Mouse (Mus musculus): ENCODE measurements at regions not wholly inside any gene's neighbourhood (a gene's known extent, or its start where the extent isn't known, plus 50 kb on each side); places are given as distances from the start of the nearest gene placed in this dataset.

DNA sequence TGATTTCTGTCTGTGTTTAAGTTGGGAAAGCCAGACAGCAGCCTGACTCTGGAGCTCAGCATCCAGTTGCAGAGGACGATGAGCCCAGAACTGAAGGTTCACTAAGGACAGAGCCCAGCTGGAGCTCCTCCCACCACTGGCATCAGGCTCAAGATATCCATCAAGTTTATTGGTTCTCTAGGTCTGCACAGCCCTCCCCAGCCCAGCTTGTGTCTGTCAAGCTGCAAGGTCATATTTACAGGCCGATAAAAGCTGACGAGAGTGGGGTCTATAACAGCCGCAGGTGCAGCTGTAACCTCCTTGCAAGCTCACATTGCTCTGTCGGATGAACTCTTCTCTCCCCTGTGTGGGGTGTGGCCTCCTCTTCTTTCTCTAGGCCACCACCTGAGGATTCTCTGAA is 184.3 kb downstream of the Ajap1 start:
- 84% methylated on average over 5 of the region's 5 CpGs for WGBS
- no peak for ATAC-seq (ENCODE audit: low FRiP score)

DNA sequence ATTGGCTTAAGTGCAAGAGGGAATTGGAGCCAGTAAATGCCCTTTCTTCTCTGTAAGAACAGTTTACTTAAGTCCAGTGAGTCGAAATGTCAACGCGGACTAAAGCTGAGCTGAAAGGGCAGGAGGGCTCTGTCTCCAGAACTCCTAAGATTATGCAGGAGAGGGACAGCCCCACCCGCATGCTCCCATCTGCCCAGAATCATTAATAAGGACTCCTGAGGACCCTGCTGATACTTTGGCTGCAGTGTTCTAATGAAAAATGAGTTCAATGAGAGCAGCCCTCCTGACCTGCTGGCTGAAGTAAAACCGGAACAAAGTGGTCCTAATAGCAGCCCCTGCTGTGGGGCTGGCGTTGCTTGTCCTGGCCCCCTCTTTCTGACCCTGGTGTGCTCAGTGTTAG is 187.8 kb downstream of the Ajap1 start:
- H3K4me1 ChIP-seq (replicated peaks; ENCODE audit: control insufficient read depth, insufficient read depth, low read length): peaks cover 5% of the 10 kb centered on the region; the same call in 1 of the 2 replicates
- H3K27me3 ChIP-seq (ENCODE audit: control insufficient read depth, insufficient read depth, low read length): no peaks in the 10 kb centered on the region
- H3K4me3 ChIP-seq (ENCODE audit: low read depth, low read length): no peak overlapping the region
- WGBS: 30% methylated on average over 6 of the region's 6 CpGs
- ATAC-seq (ENCODE audit: low FRiP score) (no peak), DNase-seq (ENCODE audit: low spot score) (no peak)
- H3K4me2 ChIP-seq (replicated peaks; ENCODE audit: low read depth, low read length): no peak overlapping the region
- H3K9me3 ChIP-seq (ENCODE audit: control insufficient read depth, low read length): no peaks in the 10 kb centered on the region
- H3K36me3 ChIP-seq (ENCODE audit: control insufficient read depth, insufficient read depth, low read length): no peaks in the 10 kb centered on the region
- no peak overlapping the region for H3K27ac ChIP-seq (ENCODE audit: low read depth, low read length)
- no peak overlapping the region for H3K9ac ChIP-seq (ENCODE audit: low read depth, low read length)

More for the DNA sequence above, 184.3 kb downstream of the Ajap1 start:
- Histone ChIP-seq H3K36me3 (ENCODE audit: control insufficient read depth, insufficient read depth, low read length) (no peaks in the 10 kb centered on the region), H3K9me3 (ENCODE audit: control insufficient read depth, low read length) (no peaks in the 10 kb centered on the region), H3K4me3 (ENCODE audit: low read depth, low read length) (no peak overlapping the region), H3K27me3 (ENCODE audit: control insufficient read depth, insufficient read depth, low read length) (no peaks in the 10 kb centered on the region), H3K4me2 (replicated peaks; ENCODE audit: low read depth, low read length) (no peak overlapping the region), H3K4me1 (replicated peaks; ENCODE audit: control insufficient read depth, insufficient read depth, low read length) (peaks cover 2% of the 10 kb centered on the region; the same call in 1 of the 2 replicates), H3K9ac (ENCODE audit: low read depth, low read length) (no peak overlapping the region), H3K27ac (ENCODE audit: low read depth, low read length) (no peak overlapping the region)
- no peak for DNase-seq (ENCODE audit: low spot score)

- H3K36me3 ChIP-seq (ENCODE audit: control insufficient read depth, insufficient read depth, low read length): no peaks in the 10 kb centered on the region
- DNase-seq (ENCODE audit: low spot score): no peak
- H3K27ac ChIP-seq (ENCODE audit: low read depth, low read length): no peak overlapping the region
- H3K4me3 ChIP-seq (ENCODE audit: low read depth, low read length): no peak overlapping the region
- 57% methylated on average over 3 of the region's 3 CpGs for WGBS
- no peak overlapping the region for H3K9ac ChIP-seq (ENCODE audit: low read depth, low read length)
- H3K4me2 ChIP-seq (replicated peaks; ENCODE audit: low read depth, low read length): no peak overlapping the region
- H3K9me3 ChIP-seq (ENCODE audit: control insufficient read depth, low read length): no peaks in the 10 kb centered on the region
- H3K4me1 ChIP-seq (replicated peaks; ENCODE audit: control insufficient read depth, insufficient read depth, low read length): peaks cover 5% of the 10 kb centered on the region; the same call in 1 of the 2 replicates
- H3K27me3 ChIP-seq (ENCODE audit: control insufficient read depth, insufficient read depth, low read length): no peaks in the 10 kb centered on the region
- no peak for ATAC-seq (ENCODE audit: low FRiP score)
Measured at GRCm38 (mm10) chr4:153293137-153293536, 189.5 kb downstream of the Ajap1 start.

DNA sequence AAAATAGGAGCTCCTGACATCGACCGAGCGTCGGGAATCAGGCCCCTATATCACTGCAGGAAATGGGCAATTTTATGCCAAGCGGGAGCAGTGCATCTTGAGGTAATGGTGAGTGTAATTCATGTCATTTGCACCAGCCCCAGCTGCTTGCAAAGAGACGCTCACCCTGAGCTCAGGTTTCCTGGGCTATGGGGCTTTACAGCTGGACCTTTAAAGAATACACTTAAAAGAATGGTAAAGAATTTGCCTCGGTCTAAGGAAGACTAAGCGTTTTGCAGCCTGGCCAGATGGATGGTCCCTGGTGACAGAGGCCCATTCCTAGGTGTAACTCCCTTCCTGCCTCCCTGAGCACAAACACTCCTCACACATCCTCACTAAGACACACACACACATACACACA is 194.2 kb downstream of the Ajap1 start:
- no peak overlapping the region for H3K4me3 ChIP-seq (ENCODE audit: low read depth, low read length)
- no peaks in the 10 kb centered on the region for H3K9me3 ChIP-seq (ENCODE audit: control insufficient read depth, low read length)
- 76% methylated on average over 8 of the region's 8 CpGs for WGBS
- DNase-seq (ENCODE audit: low spot score): no peak
- no peaks in the 10 kb centered on the region for H3K36me3 ChIP-seq (ENCODE audit: control insufficient read depth, insufficient read depth, low read length)
- ATAC-seq (ENCODE audit: low FRiP score): no peak
- H3K27me3 ChIP-seq (ENCODE audit: control insufficient read depth, insufficient read depth, low read length): no peaks in the 10 kb centered on the region
- no peak overlapping the region for H3K4me2 ChIP-seq (replicated peaks; ENCODE audit: low read depth, low read length)
- no peak overlapping the region for H3K9ac ChIP-seq (ENCODE audit: low read depth, low read length)
- H3K4me1 ChIP-seq (replicated peaks; ENCODE audit: control insufficient read depth, insufficient read depth, low read length): 0 out of 2 replicates have a peak, but pooled peaks cover 2% of the 10 kb centered on the region
- no peak overlapping the region for H3K27ac ChIP-seq (ENCODE audit: low read depth, low read length)

- ATAC-seq (ENCODE audit: low FRiP score) (no peak), DNase-seq (ENCODE audit: low spot score) (no peak)
- Histone ChIP-seq H3K27me3 (ENCODE audit: control insufficient read depth, insufficient read depth, low read length) (no peaks in the 10 kb centered on the region), H3K27ac (ENCODE audit: low read depth, low read length) (no peak overlapping the region), H3K9ac (ENCODE audit: low read depth, low read length) (no peak overlapping the region), H3K9me3 (ENCODE audit: control insufficient read depth, low read length) (no peaks in the 10 kb centered on the region), H3K4me3 (ENCODE audit: low read depth, low read length) (no peak overlapping the region), H3K36me3 (ENCODE audit: control insufficient read depth, insufficient read depth, low read length) (no peaks in the 10 kb centered on the region), H3K4me2 (replicated peaks; ENCODE audit: low read depth, low read length) (no peak overlapping the region), H3K4me1 (replicated peaks; ENCODE audit: control insufficient read depth, insufficient read depth, low read length) (no peaks in the 10 kb centered on the region)
- 86% methylated on average over 5 of the region's 5 CpGs for WGBS
Measured at GRCm38 (mm10) chr4:153284209-153284608, 198.4 kb downstream of the Ajap1 start.

- no peak overlapping the region for H3K27ac ChIP-seq (ENCODE audit: low read depth, low read length)
- no peaks in the 10 kb centered on the region for H3K36me3 ChIP-seq (ENCODE audit: control insufficient read depth, insufficient read depth, low read length)
- H3K9me3 ChIP-seq (ENCODE audit: control insufficient read depth, low read length): no peaks in the 10 kb centered on the region
- WGBS: 89% methylated on average over 5 of the region's 5 CpGs
- H3K27me3 ChIP-seq (ENCODE audit: control insufficient read depth, insufficient read depth, low read length): no peaks in the 10 kb centered on the region
- no peaks in the 10 kb centered on the region for H3K4me1 ChIP-seq (replicated peaks; ENCODE audit: control insufficient read depth, insufficient read depth, low read length)
- DNase-seq (ENCODE audit: low spot score): no peak
- H3K4me3 ChIP-seq (ENCODE audit: low read depth, low read length): no peak overlapping the region
- H3K4me2 ChIP-seq (replicated peaks; ENCODE audit: low read depth, low read length): no peak overlapping the region
- ATAC-seq (ENCODE audit: low FRiP score): no peak
- no peak overlapping the region for H3K9ac ChIP-seq (ENCODE audit: low read depth, low read length)
Measured at GRCm38 (mm10) chr4:153276571-153276970, 206.0 kb downstream of the Ajap1 start.

- no peak overlapping the region for H3K4me2 ChIP-seq (replicated peaks; ENCODE audit: low read depth, low read length)
- H3K36me3 ChIP-seq (ENCODE audit: control insufficient read depth, insufficient read depth, low read length): no peaks in the 10 kb centered on the region
- H3K9ac ChIP-seq (ENCODE audit: low read depth, low read length): no peak overlapping the region
- H3K4me1 ChIP-seq (replicated peaks; ENCODE audit: control insufficient read depth, insufficient read depth, low read length): no peaks in the 10 kb centered on the region
- ATAC-seq (ENCODE audit: low FRiP score) (no peak), DNase-seq (ENCODE audit: low spot score) (no peak)
- H3K27ac ChIP-seq (ENCODE audit: low read depth, low read length): no peak overlapping the region
- no peak overlapping the region for H3K4me3 ChIP-seq (ENCODE audit: low read depth, low read length)
- 58% methylated on average over 5 of the region's 5 CpGs for WGBS
- no peaks in the 10 kb centered on the region for H3K9me3 ChIP-seq (ENCODE audit: control insufficient read depth, low read length)
- no peaks in the 10 kb centered on the region for H3K27me3 ChIP-seq (ENCODE audit: control insufficient read depth, insufficient read depth, low read length)
Measured at GRCm38 (mm10) chr4:153271376-153271775, 211.2 kb downstream of the Ajap1 start.

- WGBS: 82% methylated on average over 15 of the region's 15 CpGs
- no peak overlapping the region for H3K27ac ChIP-seq (ENCODE audit: low read depth, low read length)
Measured at GRCm38 (mm10) chr4:153263216-153263805, 219.3 kb downstream of the Ajap1 start.

GRCm38 (mm10) chr4:153260941-153261557 is 221.6 kb downstream of the Ajap1 start:
- Histone ChIP-seq H3K27ac (ENCODE audit: low read depth, low read length) (no peak overlapping the region), H3K4me2 (replicated peaks; ENCODE audit: low read depth, low read length) (no peak overlapping the region), H3K4me3 (ENCODE audit: low read depth, low read length) (no peak overlapping the region), H3K9me3 (ENCODE audit: control insufficient read depth, low read length) (no peaks in the 10 kb centered on the region), H3K9ac (ENCODE audit: low read depth, low read length) (no peak overlapping the region), H3K36me3 (ENCODE audit: control insufficient read depth, insufficient read depth, low read length) (no peaks in the 10 kb centered on the region), H3K4me1 (replicated peaks; ENCODE audit: control insufficient read depth, insufficient read depth, low read length) (no peaks in the 10 kb centered on the region), H3K27me3 (ENCODE audit: control insufficient read depth, insufficient read depth, low read length) (no peaks in the 10 kb centered on the region)
- 81% methylated on average over 14 of the region's 14 CpGs for WGBS
- DNase-seq (ENCODE audit: low spot score): no peak
- ATAC-seq (ENCODE audit: low FRiP score): no peak

More at GRCm38 (mm10) chr4:153263216-153263805, 219.3 kb downstream of the Ajap1 start:
- no peaks in the 10 kb centered on the region for H3K27me3 ChIP-seq (ENCODE audit: control insufficient read depth, insufficient read depth, low read length)
- ATAC-seq (ENCODE audit: low FRiP score): no peak
- no peak overlapping the region for H3K4me3 ChIP-seq (ENCODE audit: low read depth, low read length)
- DNase-seq (ENCODE audit: low spot score): no peak
- no peaks in the 10 kb centered on the region for H3K4me1 ChIP-seq (replicated peaks; ENCODE audit: control insufficient read depth, insufficient read depth, low read length)
- no peaks in the 10 kb centered on the region for H3K9me3 ChIP-seq (ENCODE audit: control insufficient read depth, low read length)
- no peak overlapping the region for H3K9ac ChIP-seq (ENCODE audit: low read depth, low read length)
- H3K36me3 ChIP-seq (ENCODE audit: control insufficient read depth, insufficient read depth, low read length): no peaks in the 10 kb centered on the region
- no peak overlapping the region for H3K4me2 ChIP-seq (replicated peaks; ENCODE audit: low read depth, low read length)
